Mouse (Mus musculus): ENCODE data around the gene Rarres2.

DNA sequence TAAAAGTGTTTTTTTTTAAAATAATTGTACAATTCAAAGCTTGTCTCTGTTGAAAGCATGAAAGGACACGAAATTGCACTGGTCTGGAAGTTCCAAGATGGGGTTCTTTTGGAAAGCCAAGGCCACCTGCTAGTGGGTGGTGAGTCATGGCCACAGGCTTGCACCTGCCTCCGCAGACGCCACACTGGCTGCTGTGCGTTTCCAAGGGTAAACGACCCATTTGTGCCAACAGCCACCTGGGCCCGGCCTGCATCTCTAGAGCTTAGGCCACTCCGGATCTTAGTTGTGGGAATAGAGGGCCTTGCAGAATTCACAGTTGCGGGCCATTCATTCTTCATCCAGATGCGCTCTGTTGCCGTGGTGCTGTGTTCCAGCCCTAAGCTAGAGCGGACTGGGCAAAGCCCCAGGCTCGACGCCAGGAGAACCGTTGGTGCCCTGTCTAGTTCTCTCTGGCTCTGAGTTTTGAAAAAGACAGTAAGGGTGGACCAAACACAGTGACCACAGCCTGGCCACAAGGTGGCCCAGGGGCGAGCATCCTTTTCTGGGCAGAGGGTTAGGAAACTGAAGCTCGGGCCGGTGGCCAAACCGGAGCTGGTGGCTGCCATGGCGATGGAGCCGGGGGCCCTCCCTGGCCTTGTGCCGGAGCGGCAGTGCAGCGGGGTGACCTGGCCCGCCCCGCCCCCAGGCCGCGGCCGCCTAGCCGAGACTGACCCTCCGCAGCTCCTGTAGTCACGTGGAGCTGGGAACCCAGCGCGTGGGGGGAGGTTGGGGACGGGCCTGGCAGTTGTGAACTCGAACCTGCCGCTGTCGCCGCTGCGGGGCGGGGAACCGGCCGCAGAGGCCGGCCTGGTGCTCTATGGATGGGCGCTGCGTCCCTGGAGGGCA, 20.8 kb upstream of the Rarres2 start, which contains the start of the genes Repin1 and Gm44965:
- TF ChIP-seq CTCF (IDR thresholded peaks at IDR 0.05; ENCODE audit: borderline replicate concordance, insufficient read depth, low read depth, low read length) (peak; percentile 59), POLR2A (IDR thresholded peaks at IDR 0.05; ENCODE audit: borderline replicate concordance, insufficient read depth, low read length) (peak; percentile 48; the same call in 1 of the 2 replicates)

All from cerebellum, adult 2 months (tissue).